Mouse (Mus musculus) brain, embryonic 14.5 days (tissue): ENCODE results near the gene Gm45837. TPM values are rescaled to one million over a fixed set of nuclear protein-coding genes. Genes with fewer than 3 reads are reported as not detected.

Experiments
- DNase-seq: peaks from one replicate; pipeline ENCODE4 v3.0.0-alpha.2; 2011; ENCODE audit warnings: low read depth
- CTCF ChIP-seq: fragments of 200-500 bp; IDR thresholded peaks from 2 replicates; pipeline ENCODE4 v1.5.1; 2012; ENCODE audit warnings: inconsistent platforms, mild to moderate bottlenecking, moderate library complexity, borderline replicate concordance; ENCODE audit not compliant: insufficient read depth, insufficient read length; ENCODE audit errors: extremely low read depth
- POLR2A ChIP-seq: fragments of 200-500 bp; IDR thresholded peaks from 2 replicates; pipeline ENCODE4 v1.6.1; 2012; ENCODE audit warnings: mild to moderate bottlenecking, inconsistent platforms, borderline replicate concordance; ENCODE audit not compliant: poor library complexity, insufficient read depth, insufficient read length, severe bottlenecking; ENCODE audit errors: extremely low read depth
- polyA plus RNA-seq: library from polyadenylated mRNA; depleted of rRNA; stranded (reverse); fragments of >200 nt; gene quantifications from 2 replicates; pipeline ENCODE4 v1.2.3, GENCODE M21; 2012

The Gm45837 gene
- polyA plus RNA-seq, 1 experiment: 0.79 TPM

GRCm38 (mm10) chr7:101393694-101394504, 16.8 kb upstream of the Gm45837 start:
- DNase-seq: peak; percentile 26
- TF ChIP-seq CTCF (no peak), POLR2A (no peak)

- TF ChIP-seq POLR2A (no peak), CTCF (no peak)
- DNase-seq: no peak
Measured at GRCm38 (mm10) chr7:101394569-101394968, 16.1 kb upstream of the Gm45837 start.

GRCm38 (mm10) chr7:101395471-101395870, 15.2 kb upstream of the Gm45837 start:
- TF ChIP-seq POLR2A: no peak
- no peak for TF ChIP-seq CTCF
- no peak for DNase-seq

- no peak for TF ChIP-seq POLR2A
- TF ChIP-seq CTCF: no peak
- no peak for DNase-seq
Measured at GRCm38 (mm10) chr7:101397175-101397574, 13.5 kb upstream of the Gm45837 start.

- DNase-seq: no peak
- no peak for TF ChIP-seq CTCF
- TF ChIP-seq POLR2A: no peak
Measured at GRCm38 (mm10) chr7:101401510-101401909, 9.2 kb upstream of the Gm45837 start.

- DNase-seq: no peak
- no peak for TF ChIP-seq CTCF
Measured at GRCm38 (mm10) chr7:101403831-101404230, 6.9 kb upstream of the Gm45837 start.

- peak; percentile 89 for DNase-seq
- TF ChIP-seq POLR2A: no peak
- peak; percentile 98 for TF ChIP-seq CTCF
Measured at GRCm38 (mm10) chr7:101412796-101413195, 2.1 kb downstream of the Gm45837 start.

GRCm38 (mm10) chr7:101414209-101414608, 3.5 kb downstream of the Gm45837 start:
- TF ChIP-seq CTCF: no peak
- no peak for TF ChIP-seq POLR2A

GRCm38 (mm10) chr7:101414661-101415511, 4.2 kb downstream of the Gm45837 start:
- DNase-seq: peak; percentile 80
- TF ChIP-seq POLR2A (no peak), CTCF (no peak)

More at GRCm38 (mm10) chr7:101414209-101414608, 3.5 kb downstream of the Gm45837 start:
- DNase-seq: no peak

- no peak for DNase-seq
Measured at GRCm38 (mm10) chr7:101415512-101416100, 4.9 kb downstream of the Gm45837 start.

GRCm38 (mm10) chr7:101416391-101416790, 5.7 kb downstream of the Gm45837 start:
- no peak for TF ChIP-seq POLR2A
- no peak for TF ChIP-seq CTCF

More at GRCm38 (mm10) chr7:101415512-101416100, 4.9 kb downstream of the Gm45837 start:
- TF ChIP-seq POLR2A (no peak), CTCF (no peak)

More at GRCm38 (mm10) chr7:101416391-101416790, 5.7 kb downstream of the Gm45837 start:
- no peak for DNase-seq
